Mouse (Mus musculus): ENCODE measurements around the gene Hnrnpk. TPM values are rescaled to one million over a fixed set of nuclear protein-coding genes. Genes with fewer than 3 reads are reported as not detected.
"Not testable (repeated sequence)": the region's sequence is repeated elsewhere in the genome, so short reads cannot be mapped to it uniquely, and the experiment has no call there.

Hnrnpk gene
- total and polyA plus RNA-seq, 2 experiments from 2014 or later = 471 to 910 TPM

DNA sequence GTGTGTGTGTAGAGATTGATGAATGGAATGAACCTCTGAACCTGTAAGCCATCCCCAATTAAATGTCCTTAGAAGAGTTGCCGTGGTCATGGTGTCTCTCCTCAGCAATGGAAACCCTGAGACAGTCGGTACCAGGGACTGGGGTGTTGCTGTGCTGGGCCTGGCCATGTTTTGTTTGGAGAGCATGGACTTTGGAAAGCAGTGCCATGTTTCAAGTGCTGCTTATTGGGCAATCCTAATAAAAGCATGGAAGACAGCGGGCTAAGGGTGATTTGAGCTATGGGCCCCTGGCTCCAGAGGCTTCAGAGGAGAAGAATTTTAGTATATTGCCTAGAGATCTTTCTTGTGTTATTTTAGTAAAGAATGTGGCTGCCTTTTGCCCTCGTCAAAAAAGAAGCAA lies 7.9 kb upstream of the Hnrnpk start:
- ATAC-seq (no peak), DNase-seq (ENCODE audit: low spot score) (no peak)
- Histone ChIP-seq H3K4me3 (ENCODE audit: low read length) (no peak overlapping the region), H3K9ac (replicated peaks; ENCODE audit: low read length) (no peak overlapping the region), H3K4me1 (ENCODE audit: insufficient read depth, low read length) (no peaks in the 10 kb centered on the region), H3K36me3 (ENCODE audit: insufficient read depth, low read length) (0 out of 2 replicates have a peak, but pooled peaks cover 8% of the 10 kb centered on the region), H3K4me2 (ENCODE audit: low read depth, low read length) (no peak overlapping the region), H3K27ac (no peak overlapping the region), H3K27me3 (ENCODE audit: insufficient read depth, low read length) (no peaks in the 10 kb centered on the region), H3K9me3 (ENCODE audit: low read length) (no peaks in the 10 kb centered on the region)
- TF ChIP-seq CTCF (IDR thresholded peaks at IDR 0.05; ENCODE audit: low read depth) = no peak
- WGBS = 96% methylated on average over 4 of the region's 4 CpGs

GRCm38 (mm10) chr13:58402744-58403110 lies 416 bp downstream of the Hnrnpk start:
- Histone ChIP-seq H3K27ac (peak overlapping the region; percentile 100), H3K9me3 (ENCODE audit: low read length) (no peaks in the 10 kb centered on the region), H3K36me3 (ENCODE audit: insufficient read depth, low read length) (peaks cover 4% of the 10 kb centered on the region; the same call in 1 of the 2 replicates), H3K9ac (replicated peaks; ENCODE audit: low read length) (peak overlapping the region; percentile 99), H3K27me3 (ENCODE audit: insufficient read depth, low read length) (no peaks in the 10 kb centered on the region), H3K4me1 (ENCODE audit: insufficient read depth, low read length) (no peaks in the 10 kb centered on the region; the same call in 1 of the 2 replicates), H3K4me2 (ENCODE audit: low read depth, low read length) (peak overlapping the region; percentile 53), H3K4me3 (ENCODE audit: low read length) (peak overlapping the region; percentile 98)
- 0% methylated on average over 23 of the region's 48 CpGs for WGBS
- ATAC-seq (no peak; the same call in 1 of the 2 replicates), DNase-seq (ENCODE audit: low spot score) (no peak)
- no peak for TF ChIP-seq CTCF (IDR thresholded peaks at IDR 0.05; ENCODE audit: low read depth)

- Histone ChIP-seq H3K4me1 (ENCODE audit: insufficient read depth, low read length) (no peaks in the 10 kb centered on the region; the same call in 1 of the 2 replicates), H3K9me3 (ENCODE audit: low read length) (no peaks in the 10 kb centered on the region), H3K27me3 (ENCODE audit: insufficient read depth, low read length) (no peaks in the 10 kb centered on the region), H3K4me3 (ENCODE audit: low read length) (peak within 1 kb of the TSS; percentile 98), H3K36me3 (ENCODE audit: insufficient read depth, low read length) (peaks cover 9% of the 10 kb centered on the region; the same call in 1 of the 2 replicates), H3K27ac (peak within 1 kb of the TSS; percentile 100), H3K4me2 (ENCODE audit: low read depth, low read length) (peak within 1 kb of the TSS; percentile 81), H3K9ac (replicated peaks; ENCODE audit: low read length) (peak within 1 kb of the TSS; percentile 99)
- TF ChIP-seq CTCF (IDR thresholded peaks at IDR 0.05; ENCODE audit: low read depth) = peak; percentile 42
- DNase-seq (ENCODE audit: low spot score) = peak; percentile 99
- ATAC-seq = peak; percentile 97
- WGBS = 2% methylated on average over 86 of the region's 91 CpGs
Measured at GRCm38 (mm10) chr13:58402003-58402743, 970 bp downstream of the Hnrnpk start, which contains the start of gene Rmi1. Gene Rmi1, plus strand, starts transcription at chr13:58402248.

GRCm38 (mm10) chr13:58401135-58402002 lies 1.8 kb downstream of the Hnrnpk start:
- Histone ChIP-seq H3K36me3 (ENCODE audit: insufficient read depth, low read length) (peaks cover 13% of the 10 kb centered on the region; the same call in 1 of the 2 replicates), H3K4me1 (ENCODE audit: insufficient read depth, low read length) (no peaks in the 10 kb centered on the region; the same call in 1 of the 2 replicates), H3K4me2 (ENCODE audit: low read depth, low read length) (peak overlapping the region; percentile 81), H3K27me3 (ENCODE audit: insufficient read depth, low read length) (no peaks in the 10 kb centered on the region), H3K4me3 (ENCODE audit: low read length) (peak overlapping the region; percentile 98), H3K9ac (replicated peaks; ENCODE audit: low read length) (peak overlapping the region; percentile 99), H3K27ac (peak overlapping the region; percentile 100), H3K9me3 (ENCODE audit: low read length) (no peaks in the 10 kb centered on the region)
- ATAC-seq (peak; percentile 63), DNase-seq (ENCODE audit: low spot score) (peak; percentile 92)
- TF ChIP-seq CTCF (IDR thresholded peaks at IDR 0.05; ENCODE audit: low read depth) = 0 out of 2 replicates have a peak, but pooled peaks have one; percentile 7
- 1% methylated on average over 73 of the region's 100 CpGs for WGBS

GRCm38 (mm10) chr13:58400576-58400975 lies 2.6 kb downstream of the Hnrnpk start:
- TF ChIP-seq CTCF (IDR thresholded peaks at IDR 0.05; ENCODE audit: low read depth) = no peak

GRCm38 (mm10) chr13:58397651-58398050 lies 5.5 kb downstream of the Hnrnpk start:
- TF ChIP-seq CTCF (IDR thresholded peaks at IDR 0.05; ENCODE audit: low read depth) = no peak
- H3K9me3 ChIP-seq (ENCODE audit: low read length) = no peaks in the 10 kb centered on the region
- H3K4me2 ChIP-seq (ENCODE audit: low read depth, low read length) = no peak overlapping the region
- H3K4me3 ChIP-seq (ENCODE audit: low read length) = no peak overlapping the region
- H3K36me3 ChIP-seq (ENCODE audit: insufficient read depth, low read length) = peaks cover 40% of the 10 kb centered on the region
- H3K27me3 ChIP-seq (ENCODE audit: insufficient read depth, low read length) = no peaks in the 10 kb centered on the region
- ATAC-seq (no peak), DNase-seq (ENCODE audit: low spot score) (peak; percentile 51)
- 54% methylated on average over 13 of the region's 13 CpGs for WGBS
- H3K9ac ChIP-seq (replicated peaks; ENCODE audit: low read length) = no peak overlapping the region
- no peaks in the 10 kb centered on the region; the same call in 1 of the 2 replicates for H3K4me1 ChIP-seq (ENCODE audit: insufficient read depth, low read length)
- no peak overlapping the region for H3K27ac ChIP-seq

More at GRCm38 (mm10) chr13:58400576-58400975, 2.6 kb downstream of the Hnrnpk start:
- Histone ChIP-seq H3K27me3 (ENCODE audit: insufficient read depth, low read length) (no peaks in the 10 kb centered on the region), H3K27ac (no peak overlapping the region), H3K9ac (replicated peaks; ENCODE audit: low read length) (peak overlapping the region; percentile 99), H3K4me2 (ENCODE audit: low read depth, low read length) (peak overlapping the region; percentile 81), H3K9me3 (ENCODE audit: low read length) (no peaks in the 10 kb centered on the region), H3K4me3 (ENCODE audit: low read length) (peak overlapping the region; percentile 98), H3K36me3 (ENCODE audit: insufficient read depth, low read length) (peaks cover 21% of the 10 kb centered on the region), H3K4me1 (ENCODE audit: insufficient read depth, low read length) (no peaks in the 10 kb centered on the region; the same call in 1 of the 2 replicates)
- DNase-seq (ENCODE audit: low spot score) (no peak), ATAC-seq (no peak)
- WGBS = under 1% methylated on average over 11 of the region's 11 CpGs

GRCm38 (mm10) chr13:58394392-58394791 lies 8.8 kb downstream of the Hnrnpk start:
- not testable (repeated sequence) for H3K4me1 ChIP-seq (ENCODE audit: insufficient read depth, low read length); H3K4me3 ChIP-seq (ENCODE audit: low read length); H3K27me3 ChIP-seq (ENCODE audit: insufficient read depth, low read length); DNase-seq (ENCODE audit: low spot score); H3K27ac ChIP-seq; ATAC-seq; H3K9ac ChIP-seq (replicated peaks; ENCODE audit: low read length); H3K4me2 ChIP-seq (ENCODE audit: low read depth, low read length); H3K9me3 ChIP-seq (ENCODE audit: low read length)
- H3K36me3 ChIP-seq (ENCODE audit: insufficient read depth, low read length) = peaks cover 54% of the 10 kb centered on the region
- 92% methylated on average over 11 of the region's 11 CpGs for WGBS

All from hindbrain, postnatal 0 days (tissue).